Mouse (Mus musculus) inflammation-experienced regulatory T-cells, adult 6 months (primary cell): ENCODE measurements around the gene Xpo1. TPM values are rescaled to one million over a fixed set of nuclear protein-coding genes. Genes with fewer than 3 reads are reported as not detected.
"Not testable (repeated sequence)": the region's sequence is repeated elsewhere in the genome, so short reads cannot be mapped to it uniquely, and the experiment has no call there.

Experiments used
- ATAC-seq: one replicate; pipeline ENCODE4 v1.8.0; 2017
- polyA plus RNA-seq, 3 experiments: library from polyadenylated mRNA; unstranded; fragments of 100-300 nt; shearing (Covaris generic); gene quantifications; one replicate each; pipeline ENCODE4 v1.2.1; 2017

Xpo1 gene
- 10 to 100 TPM; 38.4 to 67.4 (median 52.2) TPM for polyA plus RNA-seq

DNA sequence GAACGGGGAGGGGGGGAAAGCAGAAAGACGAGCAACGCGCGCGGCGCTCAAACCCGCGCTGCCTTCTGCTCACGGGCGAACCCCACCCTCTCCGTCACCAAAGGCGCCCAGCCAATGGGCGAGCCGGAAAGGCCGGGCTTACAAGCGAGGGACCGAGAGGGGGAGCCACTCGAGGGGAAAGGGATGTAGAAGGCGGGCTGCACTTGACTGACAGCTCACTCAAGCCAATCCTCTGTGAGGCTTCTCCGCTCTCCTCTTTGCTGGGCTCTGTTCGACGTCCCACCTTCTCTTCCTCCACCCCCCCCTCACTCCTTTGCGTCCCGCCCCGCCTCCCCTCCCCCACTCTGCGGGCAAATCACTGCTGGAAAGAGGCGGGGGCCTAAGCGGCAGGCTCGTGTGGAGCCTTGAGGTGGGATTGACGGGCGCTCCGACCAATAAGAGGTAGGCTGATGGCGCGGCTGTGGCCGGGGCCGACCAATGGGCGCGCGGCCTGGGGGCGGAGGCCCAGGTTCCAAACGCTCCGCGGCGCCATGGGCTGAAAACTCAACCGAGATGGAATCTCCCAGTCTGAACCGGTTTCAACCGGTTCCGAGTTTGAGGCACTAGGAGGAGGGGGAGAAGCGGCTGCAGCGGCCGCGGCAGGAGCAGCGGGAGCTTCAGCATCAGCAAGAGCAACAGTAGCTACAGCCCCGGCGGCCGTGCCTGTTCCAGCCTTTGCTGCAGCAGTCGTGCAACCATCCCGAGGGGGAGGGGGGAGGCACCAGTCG lies at the start of gene Xpo1:
Xpo1 (plus strand) TSS at position 615 of the 767 bp plus-strand sequence.
- peak; percentile 80 for ATAC-seq

DNA sequence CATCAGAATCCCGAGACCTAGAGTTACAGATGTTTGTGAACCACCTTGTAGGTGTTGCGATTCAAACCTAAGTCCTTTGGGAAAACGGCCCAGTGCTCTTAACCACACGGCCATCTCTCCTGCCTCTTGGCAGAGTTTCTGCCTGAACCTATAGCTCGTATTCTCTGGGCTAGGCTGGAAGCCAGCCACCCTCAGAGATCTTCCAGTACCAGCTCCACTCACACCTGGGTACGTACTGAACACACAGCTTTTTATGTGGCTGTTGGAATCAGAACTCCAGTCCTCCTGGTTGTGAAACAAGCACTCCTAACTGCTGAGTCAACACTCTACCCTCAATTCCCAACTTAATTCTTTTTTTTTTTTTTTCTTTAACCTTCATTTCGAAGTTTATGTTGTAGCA lies 46.1 kb upstream of the Xpo1 start:
- ATAC-seq: no peak

DNA sequence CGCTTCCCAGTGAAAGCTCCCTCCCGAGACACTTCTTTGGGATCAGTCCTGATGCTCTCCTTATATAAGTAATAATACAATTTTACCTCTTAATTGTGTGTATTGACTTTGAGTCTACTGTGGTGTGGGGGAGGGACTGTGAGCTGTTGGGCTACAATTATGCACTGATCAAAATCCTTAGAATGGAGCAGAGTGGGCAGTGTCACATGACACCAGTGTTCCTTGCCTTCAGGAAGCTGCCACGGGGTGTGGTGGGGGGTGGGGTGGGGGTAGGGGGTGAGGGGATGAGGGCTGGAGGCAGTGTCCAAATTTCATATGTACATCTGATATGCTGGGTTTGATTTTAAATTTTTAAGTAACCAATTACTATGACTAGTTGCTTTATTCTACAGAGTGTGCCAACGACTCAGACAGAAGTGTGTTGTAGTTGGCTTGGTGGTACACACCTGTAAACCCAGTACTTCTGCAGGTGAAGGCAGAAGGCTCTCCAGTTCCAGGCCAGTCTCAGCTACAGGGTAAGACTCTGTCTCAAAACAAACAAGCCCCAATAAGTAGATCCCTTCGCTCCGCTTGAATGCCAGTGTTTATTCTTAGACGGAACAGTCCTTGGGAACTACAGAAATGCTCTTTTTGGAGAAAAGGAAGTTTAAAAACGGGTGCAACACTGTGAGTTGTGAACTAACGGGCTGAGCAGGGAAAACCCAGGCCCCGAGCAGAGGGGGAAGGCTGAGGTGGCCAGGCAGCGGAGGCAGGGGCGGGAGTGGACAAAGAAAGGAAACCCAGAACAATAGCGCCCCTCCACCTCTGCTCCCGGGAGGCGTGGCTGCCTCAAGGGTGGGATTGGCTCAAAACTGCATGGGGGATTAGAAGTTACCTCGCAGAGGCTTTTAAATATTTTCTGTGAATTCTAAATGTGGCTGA lies 45.0 kb upstream of the Xpo1 start:
- ATAC-seq: no peak

DNA sequence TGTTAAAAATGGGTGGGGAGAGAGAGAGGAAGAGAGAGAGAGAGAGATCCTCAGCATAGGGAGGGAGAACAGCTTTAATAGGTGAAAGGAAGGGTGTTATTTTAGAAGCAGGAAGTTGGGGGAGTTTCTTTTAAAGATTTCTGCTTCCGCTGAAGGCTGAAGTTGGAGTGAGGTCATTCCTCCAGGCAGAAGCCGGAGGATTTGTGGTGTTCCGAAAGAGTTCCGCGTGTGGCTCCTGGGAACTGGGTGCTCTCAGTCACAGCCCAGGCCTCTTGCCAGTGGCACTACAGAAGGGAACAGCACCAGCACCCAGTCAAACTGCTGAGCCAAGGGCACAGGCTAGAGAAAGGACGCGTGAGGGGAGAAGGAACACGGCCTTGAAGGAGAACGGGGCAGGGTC lies 38.4 kb upstream of the Xpo1 start:
- ATAC-seq: no peak

DNA sequence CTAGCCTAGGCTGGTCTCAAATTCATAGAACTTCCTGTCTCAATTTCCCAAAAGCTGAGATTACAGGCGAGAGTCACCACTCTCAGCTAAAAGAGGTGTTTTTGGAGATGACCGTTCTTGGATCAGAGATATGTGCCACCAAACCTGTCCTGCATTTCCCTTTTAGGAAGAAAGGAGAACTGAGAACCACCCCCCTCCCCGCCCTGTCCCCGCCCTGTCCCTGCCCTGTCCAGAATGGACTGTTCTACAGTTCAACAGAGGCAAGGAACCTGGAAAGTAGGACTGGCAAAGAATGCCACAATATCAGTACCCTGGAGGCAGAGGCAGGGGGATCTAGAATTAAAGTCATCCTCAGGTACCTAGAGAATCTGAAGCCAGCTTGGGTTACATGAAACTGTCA lies 19.8 kb upstream of the Xpo1 start:
- ATAC-seq: no peak

DNA sequence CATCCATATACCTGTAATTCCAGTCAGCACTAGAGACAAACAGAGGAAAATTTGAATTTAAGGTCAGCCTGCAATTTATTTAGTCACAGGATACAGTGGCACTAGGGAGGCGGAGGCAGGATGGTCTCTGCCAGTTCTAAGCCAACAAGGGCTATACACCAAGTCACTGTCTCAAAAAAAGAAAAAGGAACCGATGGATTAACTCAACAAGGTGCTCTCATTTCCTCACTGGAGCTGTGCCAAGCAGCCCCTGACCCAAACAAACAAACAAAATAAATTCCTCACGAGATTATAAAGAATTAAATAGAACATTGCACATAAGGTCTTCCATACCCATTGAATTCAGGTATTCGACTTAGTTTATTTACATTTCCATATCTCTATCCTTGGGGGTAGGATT lies 1.9 kb upstream of the Xpo1 start:
- no peak for ATAC-seq

DNA sequence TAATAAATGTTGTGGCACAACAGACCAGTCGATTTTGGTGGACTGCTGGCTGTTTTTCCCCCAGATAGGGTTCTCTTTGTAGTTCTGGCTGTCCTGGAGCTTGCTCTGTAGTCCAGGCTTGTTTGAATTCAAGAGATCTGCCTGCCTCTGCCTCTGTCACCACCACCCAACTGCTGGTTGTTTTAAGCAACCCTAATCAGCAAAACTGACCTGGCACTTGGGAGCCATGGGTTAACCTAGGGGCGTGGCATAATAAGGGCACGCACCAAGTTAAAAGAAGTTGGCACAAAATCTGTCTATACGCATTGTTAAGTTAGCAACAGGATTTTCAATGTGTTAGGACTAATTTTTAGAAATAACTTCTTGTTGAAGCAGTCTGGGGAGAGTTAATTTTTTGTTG lies 1.3 kb upstream of the Xpo1 start:
- no peak for ATAC-seq

DNA sequence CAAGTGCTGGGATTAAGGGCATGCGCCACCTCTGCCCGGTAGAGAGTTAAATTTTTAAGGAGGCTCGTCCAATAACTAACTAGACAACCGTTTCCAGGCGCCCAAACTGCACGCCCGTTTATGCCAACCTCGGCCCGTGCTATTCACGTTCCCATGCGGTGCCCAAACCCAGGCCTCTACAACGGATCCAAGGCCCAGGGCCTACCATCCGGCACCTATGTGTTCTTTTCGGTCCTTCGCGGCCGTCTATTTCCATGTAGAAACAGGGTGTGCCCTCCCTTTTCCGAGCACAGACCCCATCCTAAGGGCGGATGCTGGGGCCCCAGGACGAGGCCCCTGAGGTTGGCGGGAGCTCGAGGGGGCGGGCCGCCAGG lies 801 bp upstream of the Xpo1 start:
- ATAC-seq: no peak

DNA sequence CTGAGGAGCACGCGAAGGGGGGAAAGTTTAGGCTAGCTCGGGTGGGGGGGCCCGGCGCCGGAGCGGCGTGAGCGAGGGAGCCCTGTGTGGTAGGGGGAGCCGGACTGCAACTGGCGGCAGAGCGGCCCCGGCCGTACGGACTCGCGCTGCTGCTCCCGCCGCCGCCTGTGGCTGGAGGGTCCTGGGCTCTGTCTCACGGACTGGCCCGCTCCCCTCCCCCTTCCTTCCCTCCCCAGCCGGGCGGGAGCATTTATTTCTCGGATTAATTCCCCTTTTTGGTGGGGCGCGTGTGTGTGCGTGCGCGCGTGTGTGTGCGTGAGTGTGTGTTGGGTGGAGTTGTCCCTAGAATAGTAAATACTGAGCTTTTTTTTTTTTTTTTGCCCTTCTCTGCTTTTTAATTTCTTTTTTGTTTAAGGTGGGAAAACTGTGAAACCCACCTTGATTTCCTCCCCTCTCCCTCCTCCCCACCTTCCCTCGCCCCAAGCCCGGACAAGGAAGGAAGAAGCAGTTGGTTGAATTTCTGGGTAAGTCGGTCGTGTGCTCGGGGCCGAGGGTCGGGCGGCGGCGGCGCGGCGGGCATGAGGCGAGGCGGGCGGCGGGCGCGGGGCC lies 457 bp downstream of the Xpo1 start:
- ATAC-seq: no peak

DNA sequence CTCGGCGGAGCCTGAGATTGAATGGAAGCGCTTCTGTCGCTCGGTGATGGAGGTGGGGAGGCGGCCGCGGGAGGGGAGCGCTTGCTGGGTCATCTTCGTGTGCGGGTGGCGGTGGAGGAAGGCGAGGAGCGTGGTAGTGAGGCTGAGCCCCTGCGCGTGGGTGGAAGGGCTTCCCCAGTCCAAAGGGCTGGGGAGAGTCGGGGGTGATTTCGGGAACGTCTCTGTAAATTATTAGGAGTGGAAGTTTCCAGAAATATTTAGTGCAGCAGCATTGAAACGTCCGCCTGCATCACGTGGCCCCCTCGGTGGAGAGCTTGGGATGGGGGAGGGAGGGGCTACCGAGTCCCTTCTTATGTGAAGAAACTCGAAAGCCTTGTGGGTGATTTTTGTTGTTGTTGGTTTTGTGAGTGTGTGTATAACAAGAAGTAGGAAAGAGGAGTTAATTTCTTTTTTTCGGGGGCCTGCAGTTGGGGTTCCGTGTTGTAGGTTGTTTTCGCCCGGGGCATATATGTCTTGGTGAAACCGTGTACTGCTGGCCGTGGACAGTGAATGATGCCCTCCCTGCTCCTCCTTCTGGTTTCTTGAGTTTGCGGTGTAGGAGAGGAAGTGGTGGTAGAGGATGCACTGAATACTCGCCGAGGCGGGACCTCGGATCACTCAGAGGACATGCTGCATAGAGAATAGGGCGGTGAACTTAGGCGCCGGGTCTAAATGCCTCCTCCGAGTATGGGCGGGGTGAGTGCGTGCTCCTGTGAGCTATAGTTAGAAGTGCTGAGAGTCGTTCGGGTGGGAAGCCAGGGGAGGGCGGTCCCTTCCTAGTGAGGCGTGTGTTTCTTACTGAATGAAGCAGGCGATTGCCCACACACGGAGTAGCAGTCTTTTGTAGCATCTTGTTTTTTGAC lies 1.2 kb downstream of the Xpo1 start:
- ATAC-seq: peak; percentile 53

DNA sequence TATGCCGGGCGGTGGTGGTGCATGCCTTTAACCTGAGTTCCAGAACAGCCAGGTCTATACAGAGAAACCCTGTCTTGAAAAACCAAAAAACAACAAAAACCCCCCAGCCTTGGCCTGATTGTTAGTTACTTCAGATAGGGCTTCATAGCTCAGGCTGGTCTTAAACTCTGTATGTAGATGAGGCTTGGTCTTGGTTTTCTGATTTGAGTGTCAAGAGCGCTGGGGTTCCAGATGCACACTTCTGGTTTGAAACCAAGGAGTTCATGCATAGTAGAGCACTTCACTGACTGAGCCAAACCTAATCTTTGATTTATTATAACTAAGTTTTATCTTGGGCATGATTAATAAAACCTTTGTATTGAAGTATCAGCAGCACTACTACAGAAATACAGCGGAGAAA lies 3.2 kb downstream of the Xpo1 start:
- ATAC-seq: no peak

DNA sequence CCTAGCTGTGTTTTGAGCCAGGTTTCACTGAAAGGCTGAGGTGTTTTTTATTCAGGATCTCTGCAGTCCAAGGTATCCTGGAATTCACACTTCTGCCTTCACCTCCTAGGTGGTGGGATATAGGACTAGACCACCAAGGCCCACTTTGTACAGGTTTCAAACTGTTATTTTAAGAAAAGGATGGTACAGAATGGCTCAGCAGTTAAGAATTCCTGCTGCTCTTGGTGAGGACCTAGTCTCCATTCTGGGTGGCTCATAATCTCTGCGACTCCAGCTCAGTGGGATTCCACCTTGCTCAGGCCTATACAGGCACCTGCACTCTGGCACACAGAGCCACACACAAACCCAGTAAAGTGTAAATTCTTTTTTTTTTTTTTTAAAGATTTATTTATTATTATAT lies 3.6 kb downstream of the Xpo1 start:
- no peak for ATAC-seq

DNA sequence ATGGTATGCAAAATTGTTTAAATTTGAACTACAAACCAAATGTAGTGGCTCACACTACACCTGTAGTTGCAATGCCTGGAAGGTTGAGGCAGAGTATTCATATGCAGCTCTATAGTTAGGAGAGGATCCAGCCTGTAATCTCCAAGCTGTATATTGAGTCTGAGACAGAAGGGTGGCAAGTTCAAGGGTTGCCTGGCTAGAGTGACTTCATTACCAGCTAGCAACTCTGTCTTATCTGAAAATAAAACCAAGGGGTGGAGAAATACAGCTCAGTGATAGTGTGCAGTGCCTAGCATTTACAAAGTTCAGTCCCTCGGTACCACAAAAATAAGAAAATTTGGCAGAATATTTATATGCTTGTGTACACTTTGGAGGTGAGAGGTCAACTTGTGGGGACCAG lies 4.3 kb downstream of the Xpo1 start:
- ATAC-seq: no peak

DNA sequence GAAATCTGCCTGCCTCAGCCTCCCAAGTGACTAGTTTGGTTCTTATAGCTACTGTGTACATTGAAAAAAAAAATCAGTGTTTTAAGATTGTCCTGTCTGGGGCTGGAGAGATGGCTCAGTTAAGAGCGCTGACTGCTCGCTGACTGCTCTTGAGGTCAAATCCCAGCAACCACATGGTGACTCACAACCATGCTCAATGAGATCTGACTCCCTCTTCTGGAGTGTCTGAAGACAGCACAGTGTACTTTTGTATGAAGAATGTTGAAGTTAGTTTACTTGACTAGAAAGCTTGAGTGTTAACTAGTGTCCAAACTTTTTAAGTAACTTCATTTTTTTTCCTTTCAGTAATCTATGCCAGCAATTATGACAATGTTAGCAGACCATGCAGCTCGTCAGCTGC lies 5.6 kb downstream of the Xpo1 start:
- ATAC-seq: no peak

DNA sequence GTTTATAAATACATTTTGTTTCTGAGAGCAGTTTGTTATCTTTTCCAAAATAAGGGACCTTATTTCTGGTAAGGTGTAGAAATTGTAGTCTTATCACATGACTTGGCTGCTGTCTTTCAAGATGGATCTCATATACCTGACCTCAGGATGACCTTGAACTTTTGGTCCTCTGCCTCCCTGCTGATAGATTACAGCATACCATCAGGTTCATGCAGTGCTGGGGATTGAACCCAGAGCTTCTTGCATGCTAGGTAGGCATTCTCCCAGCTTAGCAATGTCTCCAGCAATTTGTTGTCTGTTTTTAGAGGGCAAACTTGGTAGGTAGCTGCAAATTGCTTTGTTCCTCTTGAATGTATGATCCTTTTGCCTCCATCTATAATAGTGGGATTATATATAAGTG lies 9.1 kb downstream of the Xpo1 start:
- ATAC-seq: no peak

DNA sequence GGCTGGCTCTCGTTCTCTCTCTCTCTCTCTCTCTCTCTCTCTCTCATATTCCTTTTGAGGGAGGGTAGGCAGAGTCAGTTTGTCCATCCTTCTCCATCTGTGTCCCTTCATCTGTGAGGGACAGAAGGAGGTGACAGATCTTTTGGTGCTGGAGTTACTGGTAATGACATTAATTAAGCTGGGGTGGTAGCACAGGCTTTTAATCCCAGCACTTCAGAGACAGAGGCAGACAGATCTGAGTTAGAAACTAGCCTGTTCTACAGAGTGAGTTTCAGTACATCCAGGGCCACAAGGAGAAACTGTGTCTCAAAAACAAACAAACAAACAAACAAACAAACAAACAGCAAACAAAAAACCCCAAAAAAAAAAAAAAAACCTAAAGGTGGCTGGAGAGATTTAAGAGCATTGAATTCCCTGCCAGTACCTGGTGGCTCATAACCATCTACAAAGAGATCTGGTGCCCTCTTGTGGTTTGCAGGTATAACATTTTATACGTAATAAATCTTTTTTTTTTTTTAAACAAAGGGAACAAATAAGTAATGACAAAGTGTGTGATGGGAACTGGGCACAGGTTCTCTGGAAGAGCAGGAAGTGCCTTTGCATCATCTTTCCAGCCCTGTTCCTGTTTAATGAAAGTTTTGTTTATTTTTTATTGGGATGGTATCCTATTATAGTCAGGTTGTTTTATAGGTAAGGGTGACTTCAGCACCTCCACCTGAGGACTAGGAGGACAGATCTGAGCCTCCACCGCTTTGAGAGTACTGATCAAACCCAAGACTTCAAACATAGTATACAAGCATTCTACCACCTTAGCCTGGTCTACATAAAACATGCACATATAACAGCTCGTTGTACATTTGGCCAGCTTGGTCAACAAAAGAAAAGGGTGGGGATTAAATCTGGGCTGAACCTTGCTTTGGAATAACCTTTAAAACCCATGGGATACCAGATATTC lies 16.2 kb downstream of the Xpo1 start:
- ATAC-seq: peak; percentile 84

DNA sequence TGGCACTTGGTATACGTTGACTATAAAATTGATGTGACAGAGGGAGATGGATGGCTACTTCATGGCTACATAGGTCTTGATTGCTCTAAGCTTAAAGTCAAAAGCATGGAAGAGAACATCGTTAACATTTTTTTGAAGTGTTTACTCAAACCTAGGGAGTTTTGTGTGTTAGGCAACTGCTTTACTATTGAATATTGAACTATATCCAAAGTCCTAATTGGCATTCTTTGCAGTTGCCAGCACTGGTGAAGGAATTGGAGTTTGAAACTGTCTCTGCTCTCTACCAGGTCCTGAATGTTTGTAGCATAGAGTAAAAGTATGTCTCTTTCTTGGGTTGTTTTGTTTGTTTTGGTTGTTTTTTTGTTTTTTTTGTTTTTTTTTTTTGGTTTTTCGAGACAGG lies 19.9 kb downstream of the Xpo1 start:
- ATAC-seq: no peak

DNA sequence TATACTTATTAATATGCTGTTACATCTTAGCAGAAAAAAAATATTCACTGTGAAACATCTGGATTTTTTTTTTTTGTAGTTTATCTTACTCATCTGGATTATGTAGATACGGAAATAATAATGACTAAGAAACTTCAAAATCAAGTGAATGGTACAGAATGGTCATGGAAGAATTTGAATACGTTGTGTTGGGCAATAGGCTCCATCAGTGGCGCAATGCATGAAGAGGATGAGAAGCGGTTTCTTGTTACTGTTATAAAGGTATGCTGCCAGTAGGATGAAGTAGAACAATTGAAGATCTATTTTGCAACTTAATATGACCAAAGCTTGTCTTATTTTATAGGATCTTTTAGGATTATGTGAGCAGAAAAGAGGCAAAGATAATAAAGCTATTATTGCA lies 28.6 kb downstream of the Xpo1 start:
- ATAC-seq: no peak

DNA sequence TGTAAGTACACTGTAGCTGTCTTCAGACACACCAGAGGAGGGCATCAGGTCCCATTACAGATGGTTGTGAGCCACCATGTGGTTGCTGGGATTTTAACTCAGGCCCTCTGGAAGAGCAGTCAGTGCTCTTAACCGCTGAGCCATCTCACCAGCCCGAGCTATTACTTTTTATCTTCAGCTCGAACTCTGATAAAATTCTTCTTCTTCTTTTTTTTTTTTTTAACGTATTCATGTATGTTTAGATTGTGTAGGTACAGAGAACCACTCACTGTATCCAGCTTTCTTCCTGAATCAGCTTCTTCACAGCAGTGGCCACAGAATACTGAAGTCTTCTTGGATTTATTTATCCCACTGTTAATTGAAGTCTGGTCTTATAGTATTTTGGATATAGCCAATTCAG lies 33.0 kb downstream of the Xpo1 start:
- ATAC-seq: not testable (repeated sequence)

DNA sequence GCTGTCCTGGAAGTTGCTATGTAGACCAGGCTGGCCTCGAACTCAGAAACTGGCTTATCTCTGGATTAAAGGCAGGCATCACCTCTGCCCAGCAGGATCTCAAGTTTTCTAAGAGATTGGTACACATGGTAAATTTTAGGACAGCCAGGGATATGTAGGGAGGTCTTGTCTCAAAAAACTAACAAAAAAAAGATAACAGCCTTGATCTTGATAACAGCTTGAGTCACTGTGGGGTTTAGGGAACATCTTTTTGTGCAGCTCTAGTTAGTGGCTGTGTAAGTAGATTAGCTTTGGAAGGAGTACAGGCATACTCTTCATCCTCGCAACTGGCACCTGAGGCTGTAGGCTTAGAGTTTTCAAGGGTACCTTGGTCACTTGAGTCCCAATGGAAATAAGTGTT lies 41.5 kb downstream of the Xpo1 start:
- no peak for ATAC-seq

DNA sequence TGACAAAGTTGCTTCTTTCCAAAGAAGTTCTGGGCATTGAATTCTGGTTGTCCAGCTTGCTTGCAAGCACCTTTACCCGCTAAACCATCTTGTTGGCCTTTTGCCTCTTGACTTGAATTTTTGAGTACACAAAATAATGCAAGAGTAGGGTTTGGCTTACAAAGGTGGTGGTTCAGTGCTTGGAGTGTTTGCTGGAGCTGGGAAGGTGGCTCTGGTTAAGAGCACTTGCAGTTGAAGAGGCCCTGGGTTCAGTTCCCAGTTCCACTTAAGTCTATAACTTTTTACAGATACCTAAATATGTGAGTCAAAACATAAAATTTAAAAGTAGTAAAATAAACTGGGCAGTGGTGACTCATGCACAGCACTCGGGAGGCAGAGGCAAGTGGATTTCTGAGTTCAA lies 42.5 kb downstream of the Xpo1 start:
- no peak for ATAC-seq
